Mouse (Mus musculus): ENCODE data around the gene Tcf7l1.

The Tcf7l1 gene

GRCm38 (mm10) chr6:72745781-72746180 is 43.3 kb downstream of the Tcf7l1 start:
- DNase-seq (ENCODE audit: low spot score) = no peak

- DNase-seq (ENCODE audit: low spot score) = no peak
Observed at GRCm38 (mm10) chr6:72744144-72744800, 44.8 kb downstream of the Tcf7l1 start.

- no peak for DNase-seq (ENCODE audit: low spot score)
Observed at GRCm38 (mm10) chr6:72743624-72744041, 45.4 kb downstream of the Tcf7l1 start.

DNA sequence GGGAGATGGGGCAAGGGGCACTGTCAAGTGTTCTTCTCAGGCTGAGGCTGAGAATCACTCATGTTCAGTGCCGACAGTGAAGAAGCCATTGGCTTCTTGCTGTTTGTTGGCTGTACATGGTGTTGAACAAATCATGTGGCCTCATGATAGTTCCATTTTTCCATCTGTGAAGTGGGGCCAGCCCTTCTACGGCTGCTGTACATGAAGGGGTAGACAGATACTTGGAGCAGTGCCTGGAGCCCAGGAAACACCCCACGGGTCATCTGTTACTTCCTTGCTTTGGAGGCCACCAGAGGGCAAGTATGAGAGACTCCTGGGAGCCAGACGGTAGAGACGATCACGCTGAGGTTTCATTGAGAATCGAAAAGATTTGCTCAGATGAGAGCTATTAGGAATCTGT is 46.7 kb downstream of the Tcf7l1 start:
- no peak for DNase-seq (ENCODE audit: low spot score)

GRCm38 (mm10) chr6:72740596-72741421 is 48.2 kb downstream of the Tcf7l1 start:
- no peak for DNase-seq (ENCODE audit: low spot score)

DNA sequence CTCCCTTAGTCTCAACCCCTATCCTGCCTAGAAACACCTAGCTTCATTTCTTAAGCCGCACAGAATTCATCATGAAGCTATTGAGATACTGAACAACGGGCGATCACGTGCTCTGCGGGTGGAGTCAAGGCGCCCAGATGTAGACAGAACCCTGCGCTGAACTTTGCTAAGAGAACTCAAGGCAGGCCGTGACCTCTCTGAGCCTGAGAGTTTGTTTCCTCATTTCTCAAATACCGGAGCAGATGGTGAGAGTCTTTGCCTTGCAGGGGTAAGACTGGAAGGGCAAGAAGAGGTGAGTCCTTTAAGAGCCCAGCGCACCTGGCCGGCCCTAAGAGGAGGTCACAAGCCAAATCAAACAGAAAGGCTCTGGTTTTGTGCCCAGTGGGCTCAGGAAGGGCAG is 52.2 kb downstream of the Tcf7l1 start:
- DNase-seq (ENCODE audit: low spot score) = no peak

DNA sequence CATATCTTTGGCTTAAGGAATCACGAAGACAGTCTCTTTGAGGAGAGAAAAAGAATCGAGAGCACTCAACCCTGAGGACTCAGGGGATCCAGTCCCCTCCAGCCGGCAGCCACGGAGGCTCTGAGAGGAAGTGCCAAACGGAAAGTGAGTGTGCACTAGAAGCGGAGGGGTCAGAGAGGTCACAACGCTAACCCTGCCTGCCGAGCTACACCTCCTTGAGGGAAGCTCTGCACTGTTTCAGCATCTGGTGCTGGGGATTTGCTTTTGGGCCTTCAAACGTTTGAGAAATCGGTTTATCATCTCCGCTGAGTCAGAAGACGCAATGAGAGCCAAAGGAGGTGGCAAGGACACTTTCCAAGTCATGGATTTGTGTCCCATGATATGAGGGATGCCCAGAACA is 53.8 kb downstream of the Tcf7l1 start:
- no peak for DNase-seq (ENCODE audit: low spot score)

DNA sequence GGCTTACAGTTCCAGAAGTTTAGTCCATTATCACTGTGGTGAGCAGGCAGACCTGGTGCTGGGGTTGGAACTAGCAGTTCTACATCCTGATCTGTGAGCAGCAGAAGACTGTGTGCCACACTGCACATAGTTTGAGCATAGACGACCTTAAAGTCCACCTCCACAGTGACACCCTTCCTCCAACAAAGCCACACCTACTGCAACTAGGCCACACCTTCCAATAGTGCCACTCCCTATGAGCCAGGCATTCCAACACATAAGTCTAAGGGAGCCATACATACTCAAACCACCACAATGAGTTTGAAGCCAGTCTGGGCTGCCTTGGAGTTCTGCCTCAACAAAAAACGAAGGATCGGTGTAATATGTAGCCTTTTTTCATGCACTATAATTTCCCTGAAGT is 55.7 kb downstream of the Tcf7l1 start:
- no peak for DNase-seq (ENCODE audit: low spot score)

DNA sequence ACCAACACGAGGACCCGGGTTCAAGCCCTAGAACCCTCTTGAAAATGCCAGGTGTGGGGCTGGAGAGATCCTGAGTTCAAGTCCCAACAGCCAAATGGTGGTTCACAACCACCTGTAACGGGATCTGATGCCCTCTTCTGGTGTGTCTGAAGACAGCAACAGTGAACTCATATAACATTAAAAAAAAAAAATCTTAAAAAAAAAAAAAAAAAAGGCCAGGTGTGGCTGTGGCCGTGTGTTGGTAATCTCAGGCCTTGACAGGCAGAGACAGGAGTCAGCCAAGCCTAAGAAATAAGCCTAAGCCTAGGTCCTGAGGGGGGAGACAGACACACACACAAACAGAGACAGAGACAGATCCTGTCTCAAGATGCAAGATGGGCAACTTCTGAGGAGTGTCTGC is 56.9 kb downstream of the Tcf7l1 start:
- DNase-seq (ENCODE audit: low spot score) = no peak

GRCm38 (mm10) chr6:72730560-72730849 is 58.5 kb downstream of the Tcf7l1 start:
- DNase-seq (ENCODE audit: low spot score) = no peak

DNA sequence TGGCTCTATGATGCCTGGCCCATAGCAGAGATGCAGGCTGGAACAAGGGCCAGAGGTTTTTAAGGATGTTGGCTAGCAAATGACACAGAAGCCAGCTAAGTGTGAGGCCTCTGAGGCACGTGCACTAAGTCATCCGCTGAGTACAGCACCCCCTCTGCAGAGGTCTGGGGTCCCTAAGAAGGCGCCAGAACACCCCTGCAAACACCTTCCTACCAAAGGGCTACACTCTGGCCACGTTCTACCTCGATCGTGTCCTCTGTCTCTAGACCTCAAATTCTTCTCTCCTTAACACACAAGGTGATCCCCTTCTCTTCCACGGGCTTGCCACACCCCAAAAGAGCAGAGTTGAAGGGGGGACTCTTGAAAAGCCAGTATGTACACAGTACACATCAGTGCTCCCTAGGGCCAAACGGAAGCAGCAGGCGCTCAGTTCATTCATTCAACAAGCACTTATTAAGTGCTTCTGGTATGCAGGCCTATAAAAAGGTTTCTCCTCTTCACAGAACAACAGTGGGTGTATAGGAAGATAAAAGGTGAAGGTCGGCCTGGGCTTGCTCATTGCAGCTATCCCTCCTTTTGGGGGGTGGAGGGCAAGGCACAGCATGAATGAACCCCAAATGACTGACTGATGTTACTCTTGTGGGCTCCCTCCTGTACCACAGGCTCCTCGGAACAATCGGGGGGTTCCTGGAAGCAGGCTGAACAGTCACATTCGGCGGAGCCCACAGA is 59.1 kb downstream of the Tcf7l1 start:
- DNase-seq (ENCODE audit: low spot score) = no peak

- no peak for DNase-seq (ENCODE audit: low spot score)
Observed at GRCm38 (mm10) chr6:72727826-72728225, 61.2 kb downstream of the Tcf7l1 start.

DNA sequence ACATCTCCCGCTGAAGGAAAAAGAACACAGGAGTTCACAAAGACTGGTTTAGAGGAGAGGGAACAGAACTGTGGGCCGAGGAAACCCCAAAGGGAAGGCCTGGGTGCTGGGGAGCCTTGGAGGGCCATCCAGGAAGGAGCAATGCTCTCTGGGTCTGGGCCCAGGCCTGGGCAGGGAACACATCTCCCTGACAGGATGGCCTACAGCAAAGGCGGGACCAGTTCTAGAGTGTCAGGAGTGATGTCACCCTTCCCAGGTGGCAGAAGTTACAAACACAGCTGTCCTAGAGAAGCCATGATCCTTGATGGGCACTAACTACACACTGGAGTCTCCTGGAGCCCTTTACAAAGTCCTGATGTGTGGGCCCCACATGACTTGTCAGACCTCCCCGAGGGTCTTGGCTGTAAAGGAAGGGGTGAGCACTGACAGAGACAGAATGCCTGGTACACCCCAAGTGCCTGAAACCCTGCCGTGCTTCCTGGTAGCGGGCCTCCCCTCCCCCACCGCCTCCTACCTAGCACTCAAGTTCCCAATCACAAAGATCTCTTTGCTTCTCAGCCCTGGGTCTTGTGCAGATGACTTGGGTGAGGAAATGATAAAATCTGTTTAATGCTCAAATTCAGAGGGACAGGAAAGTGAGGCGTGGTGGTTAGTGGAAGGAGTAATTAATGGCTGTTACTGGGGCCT is 64.4 kb downstream of the Tcf7l1 start:
- no peak for DNase-seq (ENCODE audit: low spot score)

GRCm38 (mm10) chr6:72723731-72724385 is 65.2 kb downstream of the Tcf7l1 start:
- DNase-seq (ENCODE audit: low spot score) = no peak

DNA sequence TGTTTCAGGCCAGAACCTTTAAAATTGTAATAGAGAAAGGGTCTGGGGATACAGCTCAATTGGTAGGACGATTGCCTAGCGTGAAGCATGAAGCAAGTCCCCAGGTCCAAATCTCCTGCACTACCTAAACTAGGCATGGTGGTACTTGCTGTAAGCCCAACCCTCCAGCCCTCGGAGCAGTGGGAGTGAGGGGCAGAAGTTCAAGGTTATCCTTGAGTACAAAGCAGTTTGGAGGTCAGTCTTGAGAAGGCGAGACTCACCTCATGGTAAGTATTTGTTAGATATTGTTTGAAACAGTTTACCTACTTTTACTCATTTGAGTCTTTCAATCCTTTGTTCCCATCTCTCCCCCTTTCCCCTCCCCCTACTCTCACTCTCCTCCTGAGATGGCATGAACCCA is 65.9 kb downstream of the Tcf7l1 start:
- no peak for DNase-seq (ENCODE audit: low spot score)

GRCm38 (mm10) chr6:72720852-72721251 is 68.2 kb downstream of the Tcf7l1 start:
- DNase-seq (ENCODE audit: low spot score) = no peak

DNA sequence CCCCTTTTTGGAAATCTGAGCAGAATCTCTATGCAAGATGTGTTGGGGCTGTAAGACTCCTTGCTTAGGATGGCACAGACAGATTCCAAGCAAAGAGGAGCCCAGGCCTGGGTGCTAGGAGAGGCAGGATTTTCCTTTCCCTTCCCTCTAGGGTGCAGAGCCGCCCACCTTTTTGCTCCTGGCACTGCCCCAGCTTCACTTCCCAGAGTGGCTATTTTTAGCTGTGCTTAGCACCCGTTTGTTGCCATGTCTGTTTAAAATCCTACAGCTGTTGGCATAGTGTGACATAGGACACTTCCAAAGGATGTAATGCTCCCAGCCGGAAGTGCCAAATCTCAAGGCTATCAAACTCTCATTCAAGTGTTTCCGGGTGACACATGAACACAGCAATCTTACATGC is 74.3 kb downstream of the Tcf7l1 start:
- no peak for DNase-seq (ENCODE audit: low spot score)

GRCm38 (mm10) chr6:72714250-72714649 is 74.8 kb downstream of the Tcf7l1 start:
- DNase-seq (ENCODE audit: low spot score) = no peak

GRCm38 (mm10) chr6:72711508-72712081 is 77.5 kb downstream of the Tcf7l1 start:
- no peak for DNase-seq (ENCODE audit: low spot score)

DNA sequence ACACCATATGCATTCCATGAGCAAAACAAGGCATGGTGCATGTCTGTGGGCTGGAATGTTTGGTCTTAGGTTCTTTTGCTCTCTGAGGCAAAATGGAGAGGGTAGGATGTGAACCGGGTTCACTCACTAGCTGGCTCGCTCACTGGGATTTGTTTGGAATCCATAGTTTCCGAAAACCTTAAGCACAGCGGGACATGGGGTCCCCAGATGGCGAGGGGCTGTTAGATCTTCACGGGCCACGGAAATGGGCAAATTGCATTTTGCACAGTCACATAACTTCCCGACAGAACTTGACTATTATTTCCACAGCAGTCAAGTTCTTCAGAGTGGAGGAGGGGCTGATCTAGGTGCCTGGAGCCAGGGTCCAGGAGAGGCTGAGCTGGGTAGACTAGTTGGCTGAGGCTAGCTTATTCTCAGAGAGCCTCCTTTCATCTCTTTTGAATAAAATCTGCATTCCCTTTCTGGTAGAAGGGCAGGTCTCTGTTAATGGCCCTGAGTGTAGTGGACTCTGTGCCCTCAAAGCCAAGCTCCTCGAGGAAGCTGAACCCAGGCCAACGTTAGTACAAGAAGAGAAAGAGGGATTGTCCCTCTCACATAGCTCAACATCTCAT is 78.1 kb downstream of the Tcf7l1 start:
- DNase-seq (ENCODE audit: low spot score) = no peak

GRCm38 (mm10) chr6:72699467-72700126 is 89.5 kb downstream of the Tcf7l1 start:
- DNase-seq (ENCODE audit: low spot score) = no peak

All from T-cell, adult 2 months (primary cell).